ENCODE assay signal across 11 mouse cellular contexts in genomic region chrX:71798883-71799282, GRCm38 (mm10). TPM values are rescaled to one million over a fixed set of nuclear protein-coding genes. Genes with fewer than 3 reads are reported as not detected.
DNase-seq lines count a peak whose midpoint lies in the region; ATAC-seq and TF ChIP-seq lines count a peak whose summit lies in the region.
"Had no signal": no experiment of that assay in that cellular context is flagged by ENCODE, and none has a peak within 500 bp of the region (broad histone marks: within the 10 kb centered on the region; RNA-seq: fewer than 3 reads in every experiment).

No protein-coding gene starts in this region.

- H3K27me3 ChIP-seq in forebrain, postnatal 0 days (ENCODE audit: insufficient read depth, low read length) = no peaks in the 10 kb centered on the region
- no peaks in the 10 kb centered on the region for H3K27me3 ChIP-seq in forebrain, embryonic 11.5 days (ENCODE audit: control insufficient read depth, insufficient read depth, low read length)
- 0 out of 2 replicates have a peak, but pooled peaks cover 4% of the 10 kb centered on the region for H3K27me3 ChIP-seq in kidney, embryonic 16.5 days (ENCODE audit: insufficient read depth, low read length)
- H3K27me3 ChIP-seq in CH12.LX (replicated peaks) = no peaks in the 10 kb centered on the region
- no peaks in the 10 kb centered on the region; the same call in 1 of the 2 replicates for H3K27me3 ChIP-seq in hindbrain, embryonic 12.5 days

- dilution Hi-C loops in CH12.LX (cut with MboI; ENCODE audit: extremely low pct_ligation_motif_present, extremely low pct_unique_long_range_greater_than_20kb, low sequenced_read_pairs) = no loop called here

- no peak for DNase-seq in forebrain, postnatal 0 days
- no peak for DNase-seq in forebrain, embryonic 11.5 days (ENCODE audit: low spot score)
- peak; percentile 26 for DNase-seq in kidney, postnatal 10 days
- no peak for DNase-seq in CH12.LX (ENCODE audit: extremely low read depth)
- peak; percentile 5 for DNase-seq in adrenal gland, postnatal 25 days
- DNase-seq in frontal cortex, adult 2 months (ENCODE audit: extremely low spot score in 1 of 2, low spot score in 1 of 2) = no peak
- DNase-seq: cerebellum, postnatal 25 days; kidney, adult 8-10 months; right cerebral cortex, postnatal 4 days had no signal

- no peaks in the 10 kb centered on the region for H3K9me3 ChIP-seq in forebrain, postnatal 0 days (ENCODE audit: low read length)
- no peaks in the 10 kb centered on the region for H3K9me3 ChIP-seq in forebrain, embryonic 11.5 days (ENCODE audit: control insufficient read depth, low read length)
- no peaks in the 10 kb centered on the region for H3K9me3 ChIP-seq in kidney, embryonic 16.5 days (ENCODE audit: low read length)
- H3K9me3 ChIP-seq in CH12.LX (replicated peaks; ENCODE audit: low read length) = no peaks in the 10 kb centered on the region
- no peaks in the 10 kb centered on the region for H3K9me3 ChIP-seq in hindbrain, embryonic 12.5 days (replicated peaks)

- H3K36me3 ChIP-seq in forebrain, postnatal 0 days (ENCODE audit: insufficient read depth) = no peaks in the 10 kb centered on the region
- no peaks in the 10 kb centered on the region for H3K36me3 ChIP-seq in forebrain, embryonic 11.5 days (ENCODE audit: control insufficient read depth, insufficient read depth, low read length)
- no peaks in the 10 kb centered on the region for H3K36me3 ChIP-seq in kidney, embryonic 16.5 days (ENCODE audit: insufficient read depth, low read length)
- no peaks in the 10 kb centered on the region for H3K36me3 ChIP-seq in CH12.LX (replicated peaks in 1 of 2; ENCODE audit: control insufficient read depth in 1 of 2, insufficient read depth in 1 of 2, low read length in 1 of 2)
- H3K36me3 ChIP-seq in hindbrain, embryonic 12.5 days = no peaks in the 10 kb centered on the region

- no peak overlapping the region for H3K27ac ChIP-seq in forebrain, postnatal 0 days (ENCODE audit: low read depth, low read length)
- H3K27ac ChIP-seq in forebrain, embryonic 11.5 days (ENCODE audit: low read depth, low read length) = no peak overlapping the region
- H3K27ac ChIP-seq in kidney, embryonic 16.5 days (ENCODE audit: low read length) = no peak overlapping the region
- no peak overlapping the region for H3K27ac ChIP-seq in CH12.LX (ENCODE audit: insufficient read depth, low read depth)
- H3K27ac ChIP-seq in hindbrain, embryonic 12.5 days = no peak overlapping the region

- no peak overlapping the region for H3K4me3 ChIP-seq in forebrain, postnatal 0 days (ENCODE audit: low read depth, low read length)
- H3K4me3 ChIP-seq in forebrain, embryonic 11.5 days (ENCODE audit: low read depth, low read length) = no peak overlapping the region
- H3K4me3 ChIP-seq in kidney, embryonic 16.5 days (ENCODE audit: low read length) = no peak overlapping the region
- no peak overlapping the region for H3K4me3 ChIP-seq in CH12.LX (replicated peaks in 1 of 3; ENCODE audit: low read depth in 2 of 3, low read length in 2 of 3, poor library complexity in 1 of 3)
- H3K4me3 ChIP-seq in hindbrain, embryonic 12.5 days = no peak overlapping the region

- no peak for TF ChIP-seq EP300 in CH12.LX (IDR thresholded peaks at IDR 0.05; ENCODE audit: low read length)

- in situ Hi-C loops in CH12.LX (cut with MboI; ENCODE audit: low pct_ligation_motif_present, low pct_unique_long_range_greater_than_20kb, low sequenced_read_pairs) = no loop called here

- TF ChIP-seq RAD21 in CH12.LX (IDR thresholded peaks at IDR 0.05; ENCODE audit: low read depth, low read length) = peak; percentile 22

- 0 out of 2 replicates have a peak, but pooled peaks have one; percentile 6 for TF ChIP-seq CTCF in forebrain, postnatal 0 days (IDR thresholded peaks at IDR 0.05; ENCODE audit: low read depth)
- peak in 1 of 2 experiments; percentile 38; a peak in 2 of 4 replicates for TF ChIP-seq CTCF in CH12.LX (conservative IDR thresholded peaks at IDR 0.05 in 1 of 2, IDR thresholded peaks at IDR 0.05 in 1 of 2; ENCODE audit: low read depth in 2 of 2, low read length in 2 of 2)

- WGBS in forebrain, postnatal 0 days = 69% methylated on average over 5 of the region's 5 CpGs
- WGBS in forebrain, embryonic 11.5 days = 64% methylated on average over 5 of the region's 5 CpGs
- WGBS in kidney, embryonic 16.5 days = 75% methylated on average over 5 of the region's 5 CpGs
- WGBS in hindbrain, embryonic 12.5 days = 74% methylated on average over 5 of the region's 5 CpGs

- TF ChIP-seq POLR2A in CH12.LX (IDR thresholded peaks at IDR 0.05; ENCODE audit: low read depth, low read length) = no peak

- no peak for ATAC-seq in forebrain, postnatal 0 days
- no peak for ATAC-seq in forebrain, embryonic 11.5 days (replicated peaks; ENCODE audit: low FRiP score)
- no peak for ATAC-seq in kidney, embryonic 16.5 days (ENCODE audit: low FRiP score, low TSS enrichment)
- ATAC-seq in hindbrain, embryonic 12.5 days (ENCODE audit: low FRiP score) = no peak

- no peaks in the 10 kb centered on the region for H3K4me1 ChIP-seq in forebrain, postnatal 0 days (ENCODE audit: insufficient read depth)
- no peaks in the 10 kb centered on the region for H3K4me1 ChIP-seq in forebrain, embryonic 11.5 days (replicated peaks; ENCODE audit: control insufficient read depth, insufficient read depth, low read length)
- H3K4me1 ChIP-seq in kidney, embryonic 16.5 days (ENCODE audit: insufficient read depth, low read length) = no peaks in the 10 kb centered on the region
- no peaks in the 10 kb centered on the region for H3K4me1 ChIP-seq in CH12.LX (ENCODE audit: control insufficient read depth in 1 of 2, insufficient read depth in 2 of 2)
- H3K4me1 ChIP-seq in hindbrain, embryonic 12.5 days = no peaks in the 10 kb centered on the region

- H3K9ac ChIP-seq in forebrain, postnatal 0 days = no peak overlapping the region
- no peak overlapping the region for H3K9ac ChIP-seq in forebrain, embryonic 11.5 days (ENCODE audit: low read length)
- no peak overlapping the region for H3K9ac ChIP-seq in kidney, embryonic 16.5 days (replicated peaks; ENCODE audit: low read length)
- no peak overlapping the region for H3K9ac ChIP-seq in CH12.LX (ENCODE audit: insufficient read depth, low read depth)
- H3K9ac ChIP-seq in hindbrain, embryonic 12.5 days = no peak overlapping the region

- H3K79me2 ChIP-seq in CH12.LX (replicated peaks; ENCODE audit: control insufficient read depth, extremely low read depth, insufficient read depth, poor library complexity, severe bottlenecking) = no peaks in the 10 kb centered on the region

- no peak overlapping the region for H3K4me2 ChIP-seq in forebrain, postnatal 0 days (ENCODE audit: low read depth)
- no peak overlapping the region for H3K4me2 ChIP-seq in forebrain, embryonic 11.5 days (ENCODE audit: low read depth, low read length, severe bottlenecking)
- no peak overlapping the region for H3K4me2 ChIP-seq in kidney, embryonic 16.5 days (replicated peaks; ENCODE audit: low read depth, low read length)
- no peak overlapping the region for H3K4me2 ChIP-seq in CH12.LX (ENCODE audit: insufficient read depth, low read depth, poor library complexity, severe bottlenecking)
- H3K4me2 ChIP-seq in hindbrain, embryonic 12.5 days (replicated peaks) = no peak overlapping the region

TF ChIP-seq in CH12.LX, 34 proteins besides CTCF, POLR2A, EP300 and RAD21:
- TF ChIP-seq ZKSCAN1 (IDR thresholded peaks at IDR 0.05; ENCODE audit: borderline replicate concordance, low read depth, low read length) (no peak), GABPA (IDR thresholded peaks at IDR 0.05; ENCODE audit: insufficient replicate concordance, low read depth, low read length) (no peak), TBP (conservative IDR thresholded peaks at IDR 0.05; ENCODE audit: low read depth, low read length) (no peak), SMC3 (IDR thresholded peaks at IDR 0.05; ENCODE audit: low read depth, low read length) (peak; percentile 30)

RNA-seq across cellular contexts. Expression of gene Vma21, which starts 16.8 kb away (rescaled TPM):
- total RNA-seq in forebrain, postnatal 0 days (2014; rRNA removed) = 18.3 and 22.8 TPM in 2 replicates
- polyA plus RNA-seq in forebrain, postnatal 0 days (2015; fragmentation: Nextera tagmentation; extraction: Ambion mirVana) = 57.4 and 70.3 TPM in 2 replicates
- 32.8 and 36.3 TPM in 2 replicates for polyA plus RNA-seq in forebrain, embryonic 11.5 days (2014; fragmentation: Nextera tagmentation; extraction: Ambion mirVana)
- polyA plus RNA-seq in kidney, embryonic 16.5 days (2015; fragmentation: Nextera tagmentation; extraction: Ambion mirVana) = 39.8 and 41.1 TPM in 2 replicates
- total RNA-seq in CH12.LX (2012; rRNA removed) (4.1 and 5.2 TPM in 2 replicates), CH12.LX (2014; rRNA removed) (26.8 and 27.3 TPM in 2 replicates)
- polyA plus RNA-seq in CH12.LX (2012; ENCODE audit: insufficient read length, low read depth) = 24.8 and 28.6 TPM in 2 replicates
- 35.4 and 38.6 TPM in 2 replicates for total RNA-seq in adrenal gland, postnatal 25 days (2021)
- 50.5 and 53.3 TPM in 2 replicates for polyA plus RNA-seq in hindbrain, embryonic 12.5 days (2016; fragmentation: Nextera tagmentation; extraction: Ambion mirVana)
- polyA plus RNA-seq in frontal cortex, adult 2 months (2012; rRNA removed) = 27.2 and 28.3 TPM in 2 replicates

Comparison
In these comparisons a context has a peak if more than half of its experiments do, and no peak if none do; other contexts are left out.
1. DNase-seq: peak in kidney, postnatal 10 days (single experiment) and adrenal gland, postnatal 25 days (single experiment); none in forebrain, postnatal 0 days (single experiment), forebrain, embryonic 11.5 days (single experiment), CH12.LX (single experiment) and frontal cortex, adult 2 months (0 of 2).